Mouse (Mus musculus) olfactory bulb, adult 2 months (tissue): ENCODE measurements at regions not wholly inside any gene's neighbourhood (a gene's known extent, or its start where the extent isn't known, plus 50 kb on each side); places are given as distances from the start of the nearest gene placed in this dataset.

ENCODE experiments used
- H3K27ac ChIP-seq: fragments of 200-500 bp; 2 replicates; pipeline ENCODE4 v1.5.1; 2012; ENCODE audit warnings: low read depth, low read length; ENCODE audit not compliant: insufficient read depth
- H3K4me1 ChIP-seq: fragments of 200-500 bp; 2 replicates; pipeline ENCODE4 v1.6.1; 2012; ENCODE audit warnings: low read length; ENCODE audit not compliant: control insufficient read depth, insufficient read depth
- H3K4me3 ChIP-seq: fragments of 200-500 bp; 2 replicates; pipeline ENCODE4 v1.5.1; 2012; ENCODE audit warnings: mild to moderate bottlenecking, low read depth, low read length, moderate library complexity; ENCODE audit not compliant: insufficient read depth
- CTCF ChIP-seq: fragments of 200-500 bp; IDR thresholded peaks from 2 replicates; pipeline ENCODE4 v1.5.1; 2012; ENCODE audit warnings: low read depth, mild to moderate bottlenecking, low read length, moderate library complexity; ENCODE audit not compliant: insufficient read depth
- POLR2A ChIP-seq: fragments of 200-500 bp; IDR thresholded peaks from 2 replicates; pipeline ENCODE4 v1.6.1; 2012; ENCODE audit warnings: mild to moderate bottlenecking, low read depth, low read length, moderate library complexity; ENCODE audit not compliant: insufficient read depth
- WGBS: fragments of 180-500 bp; shearing (Covaris S2); methylation state at CpG from one replicate; pipeline ENCODE4 v1.1.7; 2018; 5-methylcytosine and 5-hydroxymethylcytosine counted together

- H3K4me3 ChIP-seq, result no peak overlapping the region
- TF ChIP-seq CTCF (no peak), POLR2A (no peak)
- H3K27ac ChIP-seq, result no peak overlapping the region
- H3K4me1 ChIP-seq, result no peaks in the 10 kb centered on the region
- 65% methylated on average over 5 of the region's 5 CpGs for WGBS
Observed at GRCm38 (mm10) chr12:77571071-77571470, 333.1 kb downstream of the Fut8 start.

- 80% methylated on average over 3 of the region's 3 CpGs for WGBS
- Histone ChIP-seq H3K27ac (no peak overlapping the region), H3K4me1 (no peaks in the 10 kb centered on the region), H3K4me3 (no peak overlapping the region)
- TF ChIP-seq CTCF (no peak), POLR2A (no peak)
Observed at GRCm38 (mm10) chr12:77575046-77575445, 337.1 kb downstream of the Fut8 start.

- Histone ChIP-seq H3K27ac (no peak overlapping the region), H3K4me3 (no peak overlapping the region), H3K4me1 (no peaks in the 10 kb centered on the region)
- no peak for TF ChIP-seq CTCF
- WGBS, result 21% methylated on average over 2 of the region's 2 CpGs
Observed at GRCm38 (mm10) chr12:77588297-77588696, 350.4 kb downstream of the Fut8 start.

GRCm38 (mm10) chr12:77589416-77589815 is 351.5 kb downstream of the Fut8 start:
- no peak for TF ChIP-seq CTCF
- TF ChIP-seq POLR2A, result no peak
- no peaks in the 10 kb centered on the region for H3K4me1 ChIP-seq
- WGBS, result 85% methylated on average over 5 of the region's 5 CpGs
- no peak overlapping the region for H3K4me3 ChIP-seq
- H3K27ac ChIP-seq, result no peak overlapping the region

GRCm38 (mm10) chr12:77594092-77594491 is 356.2 kb downstream of the Fut8 start:
- TF ChIP-seq CTCF, result no peak
- TF ChIP-seq POLR2A, result no peak
- Histone ChIP-seq H3K27ac (no peak overlapping the region), H3K4me1 (no peaks in the 10 kb centered on the region), H3K4me3 (no peak overlapping the region)
- WGBS, result 97% methylated on average over 1 of the region's 1 CpGs

- H3K4me3 ChIP-seq, result no peak overlapping the region
Observed at GRCm38 (mm10) chr12:77594657-77595056, 356.7 kb downstream of the Fut8 start.

GRCm38 (mm10) chr12:77595821-77596220 is 357.9 kb downstream of the Fut8 start:
- Histone ChIP-seq H3K4me3 (no peak overlapping the region), H3K27ac (no peak overlapping the region), H3K4me1 (no peaks in the 10 kb centered on the region)
- TF ChIP-seq CTCF (no peak), POLR2A (no peak)
- WGBS, result 92% methylated on average over 5 of the region's 5 CpGs

More at GRCm38 (mm10) chr12:77594657-77595056, 356.7 kb downstream of the Fut8 start:
- no peaks in the 10 kb centered on the region for H3K4me1 ChIP-seq
- WGBS, result 70% methylated on average over 3 of the region's 3 CpGs
- no peak overlapping the region for H3K27ac ChIP-seq
- TF ChIP-seq CTCF (no peak), POLR2A (no peak)

- Histone ChIP-seq H3K4me1 (no peaks in the 10 kb centered on the region), H3K27ac (no peak overlapping the region), H3K4me3 (no peak overlapping the region)
- 70% methylated on average over 3 of the region's 3 CpGs for WGBS
- TF ChIP-seq CTCF, result no peak
Observed at GRCm38 (mm10) chr12:77596676-77597075, 358.8 kb downstream of the Fut8 start.

GRCm38 (mm10) chr12:77597627-77598333 is 359.9 kb downstream of the Fut8 start:
- no peak overlapping the region for H3K4me3 ChIP-seq
- no peaks in the 10 kb centered on the region for H3K4me1 ChIP-seq
- TF ChIP-seq CTCF (no peak), POLR2A (no peak)
- 55% methylated on average over 3 of the region's 3 CpGs for WGBS
- H3K27ac ChIP-seq, result no peak overlapping the region

GRCm38 (mm10) chr12:77598334-77598715 is 360.4 kb downstream of the Fut8 start:
- TF ChIP-seq CTCF (no peak), POLR2A (no peak)
- Histone ChIP-seq H3K4me1 (no peaks in the 10 kb centered on the region), H3K27ac (no peak overlapping the region), H3K4me3 (no peak overlapping the region)
- 67% methylated on average over 7 of the region's 7 CpGs for WGBS
